ENCODE assay signal across 9 mouse cellular contexts in the genomic region with DNA sequence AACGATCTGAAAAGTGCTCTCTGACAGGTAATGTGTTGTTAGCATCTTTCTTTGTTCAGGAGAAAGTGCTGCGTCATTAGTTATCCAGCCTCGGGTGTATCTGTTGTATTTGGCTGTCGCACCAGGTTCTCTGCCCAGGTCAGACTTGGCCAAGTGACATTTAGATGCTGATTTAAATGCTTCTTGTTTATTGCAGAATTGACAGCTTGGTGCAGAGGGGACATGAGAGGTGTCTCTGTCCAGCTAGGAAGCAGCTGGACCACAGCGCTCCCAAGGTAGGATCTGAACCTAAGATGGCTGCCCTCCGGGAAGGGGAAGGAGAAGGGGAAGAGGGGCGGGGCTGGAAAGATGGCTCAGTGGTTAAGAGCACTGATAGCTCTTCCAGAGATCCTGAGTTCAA. TPM values are rescaled to one million over a fixed set of nuclear protein-coding genes. Genes with fewer than 3 reads are reported as not detected.
DNase-seq lines count a peak whose midpoint lies in the region; ATAC-seq and TF ChIP-seq lines count a peak whose summit lies in the region.
"Had no signal": no experiment of that assay in that cellular context is flagged by ENCODE, and none has a peak within 500 bp of the region (broad histone marks: within the 10 kb centered on the region; RNA-seq: fewer than 3 reads in every experiment).

No protein-coding gene starts in this region.

- H3K79me2 ChIP-seq in liver, adult 2 months (ENCODE audit: control insufficient read depth, insufficient read depth, low read length) = no peaks in the 10 kb centered on the region

- 51% methylated on average over 7 of the region's 7 CpGs for WGBS in liver, adult 2 months
- 49% methylated on average over 7 of the region's 7 CpGs for WGBS in liver, embryonic 12.5 days (ENCODE audit: insufficient replicate concordance)

- no peaks in the 10 kb centered on the region for H3K9me3 ChIP-seq in liver, embryonic 12.5 days (replicated peaks)
- H3K9me3 ChIP-seq: embryonic facial prominence, embryonic 15.5 days had no signal

- H3K27me3 ChIP-seq in liver, adult 2 months (ENCODE audit: control insufficient read depth, insufficient read depth, low read length) = no peaks in the 10 kb centered on the region
- peaks cover 53% of the 10 kb centered on the region for H3K27me3 ChIP-seq in liver, embryonic 12.5 days (replicated peaks)

- peaks cover 8% of the 10 kb centered on the region; the same call in 1 of the 2 replicates for H3K4me1 ChIP-seq in liver, adult 2 months (ENCODE audit: control insufficient read depth, insufficient read depth, low read length)
- peaks cover 7% of the 10 kb centered on the region; the same call in 1 of the 2 replicates for H3K4me1 ChIP-seq in liver, embryonic 12.5 days
- peaks cover 6% of the 10 kb centered on the region for H3K4me1 ChIP-seq in cortical plate, adult 2 months (ENCODE audit: control insufficient read depth, insufficient read depth, low read length)

- no peak overlapping the region for H3K9ac ChIP-seq in liver, adult 2 months (ENCODE audit: low read depth, low read length)
- no peak overlapping the region for H3K9ac ChIP-seq in liver, embryonic 12.5 days
- H3K9ac ChIP-seq: embryonic facial prominence, embryonic 15.5 days had no signal

- H3K4me3 ChIP-seq in liver, adult 2 months (ENCODE audit: insufficient read depth, low read depth, low read length) = no peak overlapping the region
- no peak overlapping the region for H3K4me3 ChIP-seq in liver, embryonic 12.5 days
- peak overlapping the region; percentile 100 for H3K4me3 ChIP-seq in cortical plate, adult 2 months (ENCODE audit: insufficient read depth, low read length)
- H3K4me3 ChIP-seq in left cerebral cortex, adult 2 months = peak overlapping the region; percentile 74
- H3K4me3 ChIP-seq: embryonic facial prominence, embryonic 15.5 days had no signal

- intact Hi-C loops in left cerebral cortex, adult 2 months (cut with DNase I) = no loop called here

- DNase-seq in liver, adult 2 months (ENCODE audit: extremely low read depth, low read depth, low spot score) = peak; percentile 61
- DNase-seq in left cerebral cortex, adult 2 months (ENCODE audit: extremely low spot score in 1 of 2, low spot score in 2 of 2) = peak; percentile 44 to 47
- DNase-seq in right cerebral cortex, postnatal 14 days = peak; percentile 51
- DNase-seq in kidney, adult 11 months = no peak

- no peak for TF ChIP-seq POLR2A in liver, adult 2 months (IDR thresholded peaks at IDR 0.05; ENCODE audit: extremely low read depth, insufficient read depth, low read length)
- TF ChIP-seq POLR2A in cortical plate, adult 2 months (IDR thresholded peaks at IDR 0.05; ENCODE audit: extremely low read depth, insufficient read depth, low read length) = peak; percentile 31; the same call in 1 of the 2 replicates

- no peak for ATAC-seq in liver, embryonic 12.5 days
- ATAC-seq in activated CD4-positive, CD25-positive, alpha-beta regulatory T cell, adult 4 months = no peak

- H3K36me3 ChIP-seq in liver, adult 2 months (ENCODE audit: control insufficient read depth, insufficient read depth, low read length) = no peaks in the 10 kb centered on the region
- no peaks in the 10 kb centered on the region for H3K36me3 ChIP-seq in liver, embryonic 12.5 days
- H3K36me3 ChIP-seq: embryonic facial prominence, embryonic 15.5 days had no signal

- no peak overlapping the region for H3K27ac ChIP-seq in liver, adult 2 months (replicated peaks; ENCODE audit: insufficient read depth, low read depth, low read length)
- H3K27ac ChIP-seq in liver, embryonic 12.5 days = no peak overlapping the region
- H3K27ac ChIP-seq in cortical plate, adult 2 months (ENCODE audit: insufficient read depth, low read length) = no peak overlapping the region; the same call in 1 of the 2 replicates
- peak overlapping the region; percentile 100 for H3K27ac ChIP-seq in left cerebral cortex, adult 2 months
- H3K27ac ChIP-seq: embryonic facial prominence, embryonic 15.5 days had no signal

- TF ChIP-seq CTCF in liver, adult 2 months (IDR thresholded peaks at IDR 0.05; ENCODE audit: low read depth, low read length) = no peak
- TF ChIP-seq CTCF in cortical plate, adult 2 months (IDR thresholded peaks at IDR 0.05; ENCODE audit: extremely low read depth, insufficient read depth, low read length) = no peak
- no peak for TF ChIP-seq CTCF in left cerebral cortex, adult 2 months (IDR thresholded peaks at IDR 0.05)

- H3K4me2 ChIP-seq in liver, embryonic 12.5 days = no peak overlapping the region
- H3K4me2 ChIP-seq: embryonic facial prominence, embryonic 15.5 days had no signal

RNA-seq across cellular contexts. Expression of a gene that starts 1.4 kb away (rescaled TPM):
- total RNA-seq in liver, adult 2 months (2014; rRNA removed) = 0.74 and 0.92 TPM in 2 replicates
- polyA plus RNA-seq in liver, adult 2 months (2012; rRNA removed) = 2.2 and 3.5 TPM in 2 replicates
- polyA plus RNA-seq in liver, embryonic 12.5 days (2016; fragmentation: Nextera tagmentation; extraction: Ambion mirVana) = 2.2 and 2.4 TPM in 2 replicates
- 1,659 and 1,881 TPM in 2 replicates for polyA plus RNA-seq in cortical plate, adult 2 months (2012; rRNA removed)
- 100 to 1,000 TPM; 812 to 868 TPM for total RNA-seq in left cerebral cortex, adult 2 months (2021)
- polyA plus RNA-seq in activated CD4-positive, CD25-positive, alpha-beta regulatory T cell, adult 4 months (2017; shearing (Covaris generic)) = under 1 TPM in 1 of 2 experiments, not detected in 1; 0.11 TPM
- total RNA-seq: neutrophil, adult 5-6 weeks had no signal

RNA-seq across cellular contexts. Expression of a gene that starts 32.9 kb away (rescaled TPM):
- 9.7 and 9.9 TPM in 2 replicates for total RNA-seq in liver, adult 2 months (2014; rRNA removed)
- polyA plus RNA-seq in liver, adult 2 months (2012; rRNA removed) = 5.6 and 6.1 TPM in 2 replicates
- 10.5 TPM in 2 replicates for polyA plus RNA-seq in liver, embryonic 12.5 days (2016; fragmentation: Nextera tagmentation; extraction: Ambion mirVana)
- 53.1 and 53.6 TPM in 2 replicates for polyA plus RNA-seq in cortical plate, adult 2 months (2012; rRNA removed)
- 100 to 1,000 TPM; 114 to 115 TPM for total RNA-seq in left cerebral cortex, adult 2 months (2021)
- 10 to 100 TPM; 11.3 to 13.2 TPM for polyA plus RNA-seq in activated CD4-positive, CD25-positive, alpha-beta regulatory T cell, adult 4 months (2017; shearing (Covaris generic))

Comparison
In these comparisons a context has a peak if more than half of its experiments do, and no peak if none do; other contexts are left out.
1. H3K4me3 ChIP-seq: peak in cortical plate, adult 2 months (single experiment) and left cerebral cortex, adult 2 months (single experiment); none in liver, adult 2 months (single experiment) and liver, embryonic 12.5 days (single experiment).
2. RNA of a gene that starts 1.4 kb away (polyA plus RNA-seq): 1,659 to 1,881 TPM in cortical plate, adult 2 months; 2.2 to 3.5 TPM in liver, adult 2 months, 2.2 to 2.4 TPM in liver, embryonic 12.5 days and 0.11 TPM in activated CD4-positive, CD25-positive, alpha-beta regulatory T cell, adult 4 months; every median in the first group is over 100 times any median in the second.